Mouse (Mus musculus) midbrain, embryonic 10.5 days (tissue): ENCODE data around the gene Znhit1. TPM values are rescaled to one million over a fixed set of nuclear protein-coding genes. Genes with fewer than 3 reads are reported as not detected.

ENCODE experiments used
- DNase-seq: peaks from one replicate; pipeline ENCODE4 v3.0.0-alpha.2; 2017; ENCODE audit warnings: low spot score
- H3K27ac ChIP-seq: fragments of 300-500 bp; sonication (generic); replicated peaks from 2 replicates; pipeline ENCODE4 v1.5.1; 2016; ENCODE audit warnings: mild to moderate bottlenecking
- H3K27me3 ChIP-seq: fragments of 300-500 bp; sonication (generic); 2 replicates; pipeline ENCODE4 v1.6.1; 2016; ENCODE audit warnings: low read depth, mild to moderate bottlenecking; ENCODE audit not compliant: poor library complexity, severe bottlenecking
- H3K36me3 ChIP-seq: fragments of 300-500 bp; sonication (generic); 2 replicates; pipeline ENCODE4 v1.6.1; 2016; ENCODE audit warnings: mild to moderate bottlenecking, moderate library complexity
- H3K4me1 ChIP-seq: fragments of 300-500 bp; sonication (generic); 2 replicates; pipeline ENCODE4 v1.6.1; 2016
- H3K4me3 ChIP-seq: fragments of 300-500 bp; sonication (generic); 2 replicates; pipeline ENCODE4 v1.5.1; 2016; ENCODE audit warnings: mild to moderate bottlenecking, moderate library complexity
- H3K9me3 ChIP-seq: fragments of 300-500 bp; sonication (generic); replicated peaks from 2 replicates; pipeline ENCODE4 v1.6.1; 2016; ENCODE audit warnings: mild to moderate bottlenecking
- WGBS: fragments of 180-500 bp; shearing (Covaris S2); methylation state at CpG from one replicate; pipeline ENCODE4 v1.1.7; 2016; 5-methylcytosine and 5-hydroxymethylcytosine counted together
- polyA plus RNA-seq: library from polyadenylated mRNA; unstranded; fragments of >200 nt; fragmentation: Nextera tagmentation; extraction: Ambion mirVana; gene quantifications from 2 replicates; pipeline ENCODE4 v1.2.1, GENCODE M21; 2016

Znhit1 gene
- polyA plus RNA-seq, 1 experiment from 2014 or later, result 102 TPM

GRCm38 (mm10) chr5:136979762-136980161, 8.1 kb downstream of the Znhit1 start:
- Histone ChIP-seq H3K36me3 (peaks cover 24% of the 10 kb centered on the region), H3K4me1 (no peaks in the 10 kb centered on the region), H3K4me3 (no peak overlapping the region), H3K9me3 (no peaks in the 10 kb centered on the region), H3K27me3 (no peaks in the 10 kb centered on the region), H3K27ac (no peak overlapping the region)
- no peak for DNase-seq
- 93% methylated on average over 2 of the region's 2 CpGs for WGBS

GRCm38 (mm10) chr5:136977769-136978168, 10.1 kb downstream of the Znhit1 start:
- Histone ChIP-seq H3K36me3 (peaks cover 22% of the 10 kb centered on the region), H3K4me3 (no peak overlapping the region; the same call in 1 of the 2 replicates), H3K9me3 (no peaks in the 10 kb centered on the region), H3K27ac (no peak overlapping the region), H3K27me3 (no peaks in the 10 kb centered on the region), H3K4me1 (no peaks in the 10 kb centered on the region)
- no peak for DNase-seq
- 80% methylated on average over 4 of the region's 4 CpGs for WGBS

- no peak for DNase-seq
- Histone ChIP-seq H3K27me3 (no peaks in the 10 kb centered on the region), H3K4me3 (no peak overlapping the region), H3K27ac (no peak overlapping the region), H3K9me3 (no peaks in the 10 kb centered on the region), H3K36me3 (peaks cover 2% of the 10 kb centered on the region; the same call in 1 of the 2 replicates), H3K4me1 (no peaks in the 10 kb centered on the region)
- 78% methylated on average over 8 of the region's 8 CpGs for WGBS
These were observed 14.2 kb downstream of the Znhit1 start for GRCm38 (mm10) chr5:136973670-136974069.

GRCm38 (mm10) chr5:136970703-136971102, 17.1 kb downstream of the Znhit1 start:
- 81% methylated on average over 1 of the region's 1 CpGs for WGBS
- H3K27ac ChIP-seq, result no peak overlapping the region
- peaks cover 30% of the 10 kb centered on the region for H3K36me3 ChIP-seq
- H3K4me1 ChIP-seq, result peaks cover 3% of the 10 kb centered on the region; the same call in 1 of the 2 replicates
- H3K9me3 ChIP-seq, result no peaks in the 10 kb centered on the region
- no peaks in the 10 kb centered on the region for H3K27me3 ChIP-seq
- peak; percentile 47 for DNase-seq
- no peak overlapping the region for H3K4me3 ChIP-seq

- H3K4me1 ChIP-seq, result peaks cover 10% of the 10 kb centered on the region
- peaks cover 58% of the 10 kb centered on the region for H3K36me3 ChIP-seq
- no peaks in the 10 kb centered on the region for H3K9me3 ChIP-seq
- no peak overlapping the region for H3K4me3 ChIP-seq
- 81% methylated on average over 10 of the region's 10 CpGs for WGBS
- no peak overlapping the region for H3K27ac ChIP-seq
- no peak for DNase-seq
- no peaks in the 10 kb centered on the region for H3K27me3 ChIP-seq
These were observed 20.2 kb downstream of the Znhit1 start for GRCm38 (mm10) chr5:136967592-136967991.

GRCm38 (mm10) chr5:136966861-136967455, 20.9 kb downstream of the Znhit1 start:
- DNase-seq, result no peak
- Histone ChIP-seq H3K27ac (no peak overlapping the region), H3K4me1 (peaks cover 13% of the 10 kb centered on the region), H3K36me3 (peaks cover 58% of the 10 kb centered on the region), H3K27me3 (no peaks in the 10 kb centered on the region), H3K4me3 (no peak overlapping the region), H3K9me3 (no peaks in the 10 kb centered on the region)
- 88% methylated on average over 4 of the region's 4 CpGs for WGBS

- Histone ChIP-seq H3K9me3 (no peaks in the 10 kb centered on the region), H3K4me3 (no peak within 1 kb of the TSS), H3K27me3 (no peaks in the 10 kb centered on the region), H3K36me3 (peaks cover 58% of the 10 kb centered on the region), H3K4me1 (peaks cover 19% of the 10 kb centered on the region), H3K27ac (peak within 1 kb of the TSS; percentile 53; the same call in 1 of the 2 replicates)
- no peak for DNase-seq
- 78% methylated on average over 6 of the region's 6 CpGs for WGBS
These were observed 21.5 kb downstream of the Znhit1 start, which contains the start of gene Cldn15 for GRCm38 (mm10) chr5:136966331-136966730. Gene Cldn15 (plus strand): TSS chr5:136966616.

GRCm38 (mm10) chr5:136965686-136966085, 22.1 kb downstream of the Znhit1 start:
- WGBS, result 91% methylated on average over 8 of the region's 8 CpGs
- Histone ChIP-seq H3K36me3 (peaks cover 60% of the 10 kb centered on the region), H3K27me3 (no peaks in the 10 kb centered on the region), H3K27ac (no peak overlapping the region), H3K4me1 (peaks cover 25% of the 10 kb centered on the region), H3K9me3 (no peaks in the 10 kb centered on the region), H3K4me3 (no peak overlapping the region)
- DNase-seq, result no peak

- H3K27me3 ChIP-seq, result no peaks in the 10 kb centered on the region
- peaks cover 25% of the 10 kb centered on the region for H3K4me1 ChIP-seq
- no peaks in the 10 kb centered on the region for H3K9me3 ChIP-seq
- H3K4me3 ChIP-seq, result no peak overlapping the region
- no peak overlapping the region for H3K27ac ChIP-seq
- DNase-seq, result no peak
- WGBS, result 92% methylated on average over 9 of the region's 9 CpGs
- peaks cover 63% of the 10 kb centered on the region for H3K36me3 ChIP-seq
These were observed 22.6 kb downstream of the Znhit1 start for GRCm38 (mm10) chr5:136965210-136965609.

GRCm38 (mm10) chr5:136962966-136963540, 24.8 kb downstream of the Znhit1 start:
- Histone ChIP-seq H3K4me3 (peak overlapping the region; percentile 68), H3K4me1 (peaks cover 25% of the 10 kb centered on the region), H3K27ac (peak overlapping the region; percentile 92), H3K36me3 (peaks cover 68% of the 10 kb centered on the region), H3K9me3 (no peaks in the 10 kb centered on the region), H3K27me3 (no peaks in the 10 kb centered on the region)
- DNase-seq, result no peak
- 77% methylated on average over 8 of the region's 8 CpGs for WGBS

GRCm38 (mm10) chr5:136962501-136962900, 25.3 kb downstream of the Znhit1 start:
- DNase-seq, result peak; percentile 83
- no peaks in the 10 kb centered on the region for H3K9me3 ChIP-seq
- no peaks in the 10 kb centered on the region for H3K27me3 ChIP-seq
- peaks cover 66% of the 10 kb centered on the region for H3K36me3 ChIP-seq
- 2% methylated on average over 10 of the region's 10 CpGs for WGBS
- H3K4me3 ChIP-seq, result peak overlapping the region; percentile 68
- H3K27ac ChIP-seq, result peak overlapping the region; percentile 92
- H3K4me1 ChIP-seq, result peaks cover 25% of the 10 kb centered on the region

- Histone ChIP-seq H3K4me1 (peaks cover 25% of the 10 kb centered on the region), H3K27ac (peak overlapping the region; percentile 92), H3K9me3 (no peaks in the 10 kb centered on the region), H3K4me3 (peak overlapping the region; percentile 68), H3K36me3 (peaks cover 68% of the 10 kb centered on the region), H3K27me3 (no peaks in the 10 kb centered on the region)
- WGBS, result under 1% methylated on average over 20 of the region's 20 CpGs
- peak; percentile 92 for DNase-seq
These were observed 25.8 kb downstream of the Znhit1 start for GRCm38 (mm10) chr5:136961983-136962461.

GRCm38 (mm10) chr5:136961334-136961982, 26.4 kb downstream of the Znhit1 start:
- no peak for DNase-seq
- Histone ChIP-seq H3K27me3 (no peaks in the 10 kb centered on the region), H3K4me3 (peak overlapping the region; percentile 68), H3K9me3 (no peaks in the 10 kb centered on the region), H3K36me3 (peaks cover 68% of the 10 kb centered on the region), H3K4me1 (peaks cover 25% of the 10 kb centered on the region), H3K27ac (peak overlapping the region; percentile 92)
- 25% methylated on average over 5 of the region's 5 CpGs for WGBS
